Mouse (Mus musculus) Muller cell, postnatal 12 days (primary cell): ENCODE results near the gene Cxcl3.

ENCODE experiments used
- DNase-seq: peaks from one replicate; pipeline ENCODE4 v3.0.0-alpha.2; 2015; ENCODE audit errors: inconsistent ontology term

The Cxcl3 gene

DNA sequence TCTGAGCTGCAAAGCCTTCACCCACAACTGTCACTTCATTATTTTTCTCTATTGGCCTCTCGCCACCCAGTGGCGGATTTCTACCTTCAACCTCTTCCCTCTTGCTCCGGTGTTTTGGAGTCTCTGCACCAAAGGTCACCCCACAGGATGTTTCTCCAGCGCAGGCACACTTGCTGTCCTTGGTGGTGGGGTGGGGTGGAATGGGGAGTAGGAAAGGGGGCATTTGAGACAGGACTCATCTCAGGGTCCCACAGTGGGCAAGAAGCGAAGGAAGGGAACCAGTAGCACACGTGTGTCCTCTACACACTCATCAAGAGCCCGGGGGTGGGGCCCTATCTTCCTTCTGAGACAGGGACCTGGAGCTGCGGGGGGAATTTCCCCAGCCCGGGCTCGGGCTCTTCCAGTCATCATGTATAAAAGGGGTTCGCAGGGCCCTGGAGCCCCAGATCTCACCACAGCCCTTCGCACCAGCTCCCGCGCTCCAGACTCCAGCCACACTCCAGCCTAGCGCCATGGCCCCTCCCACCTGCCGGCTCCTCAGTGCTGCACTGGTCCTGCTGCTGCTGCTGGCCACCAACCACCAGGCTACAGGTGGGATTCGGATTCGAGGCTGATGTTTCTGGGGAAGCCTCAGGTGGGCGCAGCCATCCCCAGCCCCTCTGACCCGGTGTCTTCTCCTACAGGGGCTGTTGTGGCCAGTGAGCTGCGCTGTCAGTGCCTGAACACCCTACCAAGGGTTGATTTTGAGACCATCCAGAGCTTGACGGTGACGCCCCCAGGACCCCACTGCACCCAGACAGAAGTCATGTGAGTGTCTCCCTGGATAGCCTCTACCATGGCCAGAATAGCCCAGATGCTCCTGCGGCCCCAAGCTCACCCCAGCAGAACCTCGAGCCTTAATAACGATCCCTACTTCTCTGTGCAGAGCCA, at the start of gene Cxcl3:
Gene Cxcl3 (plus strand): TSS at position 445 of the 930 bp plus-strand sequence.
- DNase-seq = peak; percentile 38

GRCm38 (mm10) chr5:90742029-90742428, 43.9 kb upstream of the Cxcl3 start:
- peak; percentile 8 for DNase-seq

DNA sequence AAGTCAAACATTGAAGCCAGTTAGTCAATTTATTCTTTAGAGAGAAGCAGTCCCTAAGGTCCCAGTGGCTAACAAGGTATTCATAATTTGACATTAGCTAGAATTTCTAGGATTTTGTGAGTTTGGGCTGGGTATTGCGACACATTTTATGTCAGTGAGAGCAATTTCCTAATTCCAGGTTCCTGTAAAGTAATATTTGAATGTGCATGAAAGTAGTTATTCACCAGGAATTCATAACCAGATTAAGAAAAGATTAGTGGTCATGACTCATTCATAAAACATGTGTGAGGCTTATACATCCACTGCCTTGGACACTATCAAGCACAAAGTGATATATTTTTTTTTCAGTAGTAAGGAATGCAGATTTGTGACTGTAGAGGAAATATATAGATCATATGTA, 32.0 kb upstream of the Cxcl3 start:
- DNase-seq = peak; percentile 50

DNA sequence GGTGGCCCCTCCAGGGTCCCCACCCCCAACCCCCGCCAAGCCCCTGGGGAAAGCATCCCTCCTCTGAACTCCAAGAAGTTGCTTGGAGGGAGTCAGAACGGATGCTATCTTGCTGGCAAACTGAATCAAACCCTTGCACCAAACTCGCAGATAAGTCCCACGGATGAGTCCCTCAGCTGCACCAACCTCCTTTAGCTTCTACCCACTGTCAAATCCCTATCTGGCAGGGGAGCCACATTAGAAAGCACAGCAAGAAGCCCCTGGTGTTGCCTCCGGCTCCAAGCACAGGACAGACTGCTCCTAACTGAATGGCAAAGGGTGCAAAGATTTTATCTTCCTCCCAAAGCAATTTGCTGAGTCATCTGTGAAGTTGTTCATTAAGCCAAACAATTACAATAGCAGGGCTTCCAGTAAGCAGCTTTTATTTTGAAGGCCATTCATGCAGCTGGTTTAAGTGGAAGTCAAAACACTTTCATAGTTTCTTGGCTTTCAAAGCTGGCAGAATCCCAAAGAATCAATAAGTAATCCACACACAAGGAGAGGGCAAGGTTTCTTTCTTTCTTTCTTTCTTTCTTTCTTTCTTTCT, 27.8 kb upstream of the Cxcl3 start:
- DNase-seq = peak; percentile 76

DNA sequence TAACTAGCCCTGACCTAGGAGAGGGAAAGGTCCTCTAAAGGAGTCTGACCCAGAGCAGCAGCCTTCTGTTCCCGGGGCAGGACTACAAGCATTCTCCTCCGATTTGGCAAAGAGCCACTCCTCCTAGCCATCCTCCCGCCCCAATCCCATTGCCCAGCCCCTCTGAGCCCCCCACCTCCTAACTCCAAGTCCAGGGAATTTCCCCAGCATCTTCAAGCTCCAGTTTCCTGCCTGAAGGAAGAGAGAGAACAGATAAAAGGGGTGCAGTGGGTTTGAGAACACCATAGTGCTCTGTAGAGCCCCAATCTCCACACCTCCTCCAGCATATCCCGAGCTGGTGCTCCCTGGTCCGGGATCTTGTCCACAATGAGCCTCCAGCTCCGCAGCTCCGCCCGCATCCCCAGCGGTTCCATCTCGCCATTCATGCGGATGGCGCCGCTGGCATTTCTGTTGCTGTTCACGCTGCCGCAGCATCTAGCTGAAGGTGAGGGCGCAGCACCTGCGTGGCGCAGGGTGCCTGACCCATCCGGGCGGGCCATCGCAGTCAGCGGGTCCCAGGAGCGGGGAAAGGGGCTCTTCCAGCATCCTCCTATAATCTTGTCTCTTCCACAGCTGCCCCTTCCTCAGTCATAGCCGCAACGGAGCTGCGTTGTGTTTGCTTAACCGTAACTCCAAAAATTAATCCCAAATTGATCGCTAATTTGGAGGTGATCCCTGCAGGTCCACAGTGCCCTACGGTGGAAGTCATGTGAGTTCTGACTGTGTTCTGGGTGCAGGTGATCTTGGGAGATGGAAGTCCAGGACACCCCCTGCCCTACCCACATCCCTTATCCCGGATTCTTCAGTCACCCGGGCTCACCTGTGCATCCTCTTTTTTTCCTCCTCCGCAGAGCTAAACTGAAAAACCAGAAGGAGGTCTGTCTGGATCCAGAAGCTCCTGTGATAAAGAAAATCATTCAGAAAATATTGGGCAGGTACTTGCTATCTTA, 26.5 kb upstream of the Cxcl3 start, which contains the start of gene Cxcl5:
Gene Cxcl5 (plus strand): TSS at position 284 of the 989 bp plus-strand sequence.
- DNase-seq = peak; percentile 33

- no peak for DNase-seq
These were observed 25.6 kb upstream of the Cxcl3 start for GRCm38 (mm10) chr5:90760303-90760702.

DNA sequence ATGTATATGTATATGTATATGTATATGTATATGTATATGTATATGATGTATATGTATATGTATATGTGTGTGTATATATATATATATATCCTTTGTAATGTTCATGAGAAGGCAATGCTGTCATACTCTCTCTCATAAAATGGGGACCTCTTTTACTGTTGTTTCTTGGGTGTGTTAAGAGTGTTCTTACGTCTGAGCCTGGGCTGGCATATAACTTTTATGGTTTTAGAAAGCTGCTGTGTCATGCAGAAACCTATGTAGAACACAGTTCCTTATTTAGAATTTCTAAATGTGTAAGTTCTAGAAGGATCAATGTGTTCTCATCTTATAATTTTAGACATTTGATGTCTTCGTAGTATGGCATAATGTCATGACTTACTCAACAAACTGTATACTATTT, 25.1 kb upstream of the Cxcl3 start:
- no peak for DNase-seq

GRCm38 (mm10) chr5:90761834-90762233, 24.1 kb upstream of the Cxcl3 start:
- DNase-seq = no peak

DNA sequence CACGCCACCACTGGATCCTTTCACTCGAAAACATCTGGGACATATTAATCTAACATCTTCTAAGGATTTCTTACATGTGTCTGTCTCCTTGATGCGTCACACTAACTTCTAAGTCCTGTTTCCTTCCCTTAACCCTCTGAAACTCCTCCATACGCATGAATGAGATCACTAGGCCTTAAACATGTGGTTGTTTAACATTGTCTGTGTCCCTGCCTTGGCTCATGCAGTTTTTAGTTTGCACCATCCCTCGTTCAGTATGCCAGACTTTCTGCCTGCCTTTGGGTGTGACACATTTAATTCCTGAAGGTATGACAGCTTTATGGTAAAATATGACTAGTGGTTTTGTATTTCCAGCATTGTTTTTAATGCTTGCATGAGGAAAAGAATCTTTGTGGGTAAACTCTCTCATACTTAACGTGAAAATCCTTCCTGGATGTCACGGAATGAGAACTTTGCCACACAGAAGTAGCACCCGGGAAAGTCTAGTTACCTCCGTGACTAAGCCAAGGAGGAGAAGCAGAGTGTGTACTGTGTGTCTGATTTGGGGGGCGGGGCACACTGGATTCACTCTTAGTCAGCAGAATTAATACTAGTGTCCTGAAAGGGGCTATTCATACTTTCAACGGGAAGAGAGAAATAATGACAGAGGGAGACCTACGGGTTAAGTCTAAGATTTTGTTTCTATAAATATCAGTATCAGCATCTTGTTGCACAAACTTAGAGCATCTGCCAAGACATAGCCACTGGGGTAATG, 21.8 kb upstream of the Cxcl3 start:
- DNase-seq = no peak

GRCm38 (mm10) chr5:90765821-90766606, 19.9 kb upstream of the Cxcl3 start:
- DNase-seq = no peak

DNA sequence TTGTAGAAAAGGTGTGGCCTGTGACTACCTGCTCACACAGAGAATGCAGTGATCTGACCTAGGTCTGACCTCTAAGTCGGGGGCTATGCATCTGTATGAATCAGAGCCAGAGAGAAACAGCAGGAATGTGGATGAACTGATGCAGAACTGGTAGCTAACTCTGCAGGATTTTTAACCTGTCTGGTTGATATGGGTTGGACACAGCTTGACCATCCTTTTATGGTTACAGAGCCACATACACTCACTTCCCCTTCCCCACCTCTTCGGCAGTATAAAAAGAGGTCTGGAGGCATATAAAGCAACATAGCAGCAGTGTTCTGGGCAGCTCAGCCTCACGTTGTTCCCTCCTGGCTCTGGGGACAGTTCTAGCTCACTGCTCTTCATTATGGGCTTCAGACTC, 17.7 kb upstream of the Cxcl3 start, which contains the start of gene Ppbp:
Gene Ppbp (plus strand): TSS at position 301 of the 400 bp plus-strand sequence.
- no peak for DNase-seq

- no peak for DNase-seq
These were observed 14.5 kb upstream of the Cxcl3 start for GRCm38 (mm10) chr5:90771369-90771768.

GRCm38 (mm10) chr5:90771880-90772653, 13.8 kb upstream of the Cxcl3 start, which contains the start of gene Pf4:
Gene Pf4 (plus strand): TSS chr5:90772435.
- no peak for DNase-seq

DNA sequence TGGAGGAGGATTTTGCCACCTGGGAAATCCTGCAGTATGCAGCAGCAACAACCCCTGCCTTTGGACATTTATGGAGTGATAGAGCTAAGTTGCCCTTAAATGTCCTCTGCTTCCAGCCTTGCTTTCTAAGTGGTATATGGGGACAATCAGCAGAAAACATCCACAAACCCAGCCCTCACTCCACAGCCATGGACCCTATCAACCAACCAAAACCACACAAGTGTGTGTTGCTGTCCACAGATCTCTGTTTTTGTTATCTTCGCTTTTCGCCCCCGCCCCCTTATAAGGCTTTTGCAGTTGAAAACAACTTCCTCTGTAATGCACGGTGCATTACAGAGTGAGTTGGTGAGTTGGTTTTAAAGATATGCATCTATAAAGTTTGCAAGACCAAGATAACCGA, 10.3 kb upstream of the Cxcl3 start:
- DNase-seq = no peak

GRCm38 (mm10) chr5:90777621-90778020, 8.3 kb upstream of the Cxcl3 start:
- DNase-seq = peak; percentile 13

DNA sequence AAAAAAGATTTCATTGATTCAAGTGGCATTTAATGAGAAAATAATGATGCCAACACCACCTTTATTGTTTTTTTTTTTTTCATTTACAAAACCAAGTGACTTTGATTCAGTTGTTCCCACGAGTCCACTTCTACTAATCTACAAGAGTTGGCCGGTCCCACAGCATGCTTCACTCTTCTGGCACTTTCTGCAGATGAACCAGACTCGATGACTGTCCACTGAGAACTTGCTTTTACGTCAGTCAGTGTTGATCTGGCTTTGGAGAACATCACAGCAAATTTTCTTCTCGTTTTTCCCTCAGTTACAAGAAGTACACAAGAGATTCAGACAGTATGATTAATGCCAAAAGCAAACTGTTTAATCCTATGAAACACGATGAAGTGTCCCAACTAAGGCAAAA, 7.0 kb upstream of the Cxcl3 start:
- DNase-seq = no peak

GRCm38 (mm10) chr5:90783697-90784096, 2.2 kb upstream of the Cxcl3 start:
- DNase-seq = no peak

GRCm38 (mm10) chr5:90788114-90788513, 2.2 kb downstream of the Cxcl3 start:
- DNase-seq = no peak
